Mouse (Mus musculus): ENCODE data around the gene Crispld2. TPM values are rescaled to one million over a fixed set of nuclear protein-coding genes. Genes with fewer than 3 reads are reported as not detected.
A peak's percentile ranks its signal among the peaks of the same experiment; 100 is the strongest.

Gene Crispld2
- polyA plus RNA-seq, 1 experiment: 4.1 TPM

GRCm38 (mm10) chr8:120067936-120068668 lies 75.9 kb downstream of the Crispld2 start:
- Histone ChIP-seq H3K27me3 (ENCODE audit: control insufficient read depth, insufficient read depth, low read length) (no peaks in the 10 kb centered on the region), H3K27ac (ENCODE audit: insufficient read depth, low read length) (no peak overlapping the region), H3K4me3 (ENCODE audit: extremely low read depth, insufficient read depth, insufficient read length) (no peak overlapping the region), H3K36me3 (ENCODE audit: control insufficient read depth, insufficient read depth, low read length) (no peaks in the 10 kb centered on the region), H3K4me1 (ENCODE audit: control insufficient read depth, insufficient read depth, insufficient read length) (no peaks in the 10 kb centered on the region)
- DNase-seq (ENCODE audit: low read depth in 1 of 2, low spot score in 2 of 2): no peak
- no peak for TF ChIP-seq POLR2A (IDR thresholded peaks at IDR 0.05; ENCODE audit: low read depth, low read length)
- TF ChIP-seq CTCF (IDR thresholded peaks at IDR 0.05; ENCODE audit: extremely low read depth, insufficient read depth, insufficient read length, insufficient replicate concordance): no peak
- 40% methylated on average over 19 of the region's 19 CpGs for WGBS

- WGBS: 24% methylated on average over 4 of the region's 4 CpGs
- H3K27me3 ChIP-seq (ENCODE audit: control insufficient read depth, insufficient read depth, low read length): no peaks in the 10 kb centered on the region
- DNase-seq (ENCODE audit: low read depth in 1 of 2, low spot score in 2 of 2): peak in 1 of 2 experiments; percentile 53
- H3K4me1 ChIP-seq (ENCODE audit: control insufficient read depth, insufficient read depth, insufficient read length): no peaks in the 10 kb centered on the region
- H3K4me3 ChIP-seq (ENCODE audit: extremely low read depth, insufficient read depth, insufficient read length): no peak overlapping the region
- H3K36me3 ChIP-seq (ENCODE audit: control insufficient read depth, insufficient read depth, low read length): no peaks in the 10 kb centered on the region
- TF ChIP-seq POLR2A (IDR thresholded peaks at IDR 0.05; ENCODE audit: low read depth, low read length) (no peak), CTCF (IDR thresholded peaks at IDR 0.05; ENCODE audit: extremely low read depth, insufficient read depth, insufficient read length, insufficient replicate concordance) (peak; percentile 84; the same call in 1 of the 2 replicates)
- H3K27ac ChIP-seq (ENCODE audit: insufficient read depth, low read length): no peak overlapping the region
Measured at GRCm38 (mm10) chr8:120071684-120072083, 79.4 kb downstream of the Crispld2 start.

GRCm38 (mm10) chr8:120072259-120072658 lies 80.0 kb downstream of the Crispld2 start:
- TF ChIP-seq CTCF (IDR thresholded peaks at IDR 0.05; ENCODE audit: extremely low read depth, insufficient read depth, insufficient read length, insufficient replicate concordance) (no peak), POLR2A (IDR thresholded peaks at IDR 0.05; ENCODE audit: low read depth, low read length) (no peak)
- DNase-seq (ENCODE audit: low read depth in 1 of 2, low spot score in 2 of 2): no peak
- Histone ChIP-seq H3K4me1 (ENCODE audit: control insufficient read depth, insufficient read depth, insufficient read length) (no peaks in the 10 kb centered on the region), H3K27me3 (ENCODE audit: control insufficient read depth, insufficient read depth, low read length) (no peaks in the 10 kb centered on the region), H3K27ac (ENCODE audit: insufficient read depth, low read length) (no peak overlapping the region), H3K4me3 (ENCODE audit: extremely low read depth, insufficient read depth, insufficient read length) (no peak overlapping the region), H3K36me3 (ENCODE audit: control insufficient read depth, insufficient read depth, low read length) (no peaks in the 10 kb centered on the region)
- WGBS: 87% methylated on average over 9 of the region's 9 CpGs

GRCm38 (mm10) chr8:120072827-120073226 lies 80.6 kb downstream of the Crispld2 start:
- DNase-seq (ENCODE audit: low read depth in 1 of 2, low spot score in 2 of 2): no peak
- Histone ChIP-seq H3K4me1 (ENCODE audit: control insufficient read depth, insufficient read depth, insufficient read length) (no peaks in the 10 kb centered on the region), H3K36me3 (ENCODE audit: control insufficient read depth, insufficient read depth, low read length) (no peaks in the 10 kb centered on the region), H3K4me3 (ENCODE audit: extremely low read depth, insufficient read depth, insufficient read length) (no peak overlapping the region), H3K27me3 (ENCODE audit: control insufficient read depth, insufficient read depth, low read length) (no peaks in the 10 kb centered on the region), H3K27ac (ENCODE audit: insufficient read depth, low read length) (no peak overlapping the region)
- TF ChIP-seq CTCF (IDR thresholded peaks at IDR 0.05; ENCODE audit: extremely low read depth, insufficient read depth, insufficient read length, insufficient replicate concordance) (no peak), POLR2A (IDR thresholded peaks at IDR 0.05; ENCODE audit: low read depth, low read length) (no peak)
- WGBS: 90% methylated on average over 8 of the region's 8 CpGs

- TF ChIP-seq POLR2A (IDR thresholded peaks at IDR 0.05; ENCODE audit: low read depth, low read length) (no peak), CTCF (IDR thresholded peaks at IDR 0.05; ENCODE audit: extremely low read depth, insufficient read depth, insufficient read length, insufficient replicate concordance) (no peak)
- no peak overlapping the region for H3K27ac ChIP-seq (ENCODE audit: insufficient read depth, low read length)
- no peak for DNase-seq (ENCODE audit: low read depth in 1 of 2, low spot score in 2 of 2)
Measured at GRCm38 (mm10) chr8:120074516-120074915, 82.3 kb downstream of the Crispld2 start.

GRCm38 (mm10) chr8:120075347-120075746 lies 83.1 kb downstream of the Crispld2 start:
- DNase-seq (ENCODE audit: low read depth in 1 of 2, low spot score in 2 of 2): no peak
- H3K4me1 ChIP-seq (ENCODE audit: control insufficient read depth, insufficient read depth, insufficient read length): no peaks in the 10 kb centered on the region
- no peak overlapping the region for H3K4me3 ChIP-seq (ENCODE audit: extremely low read depth, insufficient read depth, insufficient read length)
- 66% methylated on average over 6 of the region's 6 CpGs for WGBS
- no peaks in the 10 kb centered on the region for H3K36me3 ChIP-seq (ENCODE audit: control insufficient read depth, insufficient read depth, low read length)
- no peak for TF ChIP-seq POLR2A (IDR thresholded peaks at IDR 0.05; ENCODE audit: low read depth, low read length)
- no peaks in the 10 kb centered on the region for H3K27me3 ChIP-seq (ENCODE audit: control insufficient read depth, insufficient read depth, low read length)
- H3K27ac ChIP-seq (ENCODE audit: insufficient read depth, low read length): no peak overlapping the region

More at GRCm38 (mm10) chr8:120074516-120074915, 82.3 kb downstream of the Crispld2 start:
- Histone ChIP-seq H3K4me1 (ENCODE audit: control insufficient read depth, insufficient read depth, insufficient read length) (no peaks in the 10 kb centered on the region), H3K27me3 (ENCODE audit: control insufficient read depth, insufficient read depth, low read length) (no peaks in the 10 kb centered on the region), H3K4me3 (ENCODE audit: extremely low read depth, insufficient read depth, insufficient read length) (no peak overlapping the region), H3K36me3 (ENCODE audit: control insufficient read depth, insufficient read depth, low read length) (no peaks in the 10 kb centered on the region)
- WGBS: 79% methylated on average over 6 of the region's 6 CpGs

GRCm38 (mm10) chr8:120078080-120078479 lies 85.8 kb downstream of the Crispld2 start:
- Histone ChIP-seq H3K36me3 (ENCODE audit: control insufficient read depth, insufficient read depth, low read length) (peaks cover 16% of the 10 kb centered on the region), H3K27ac (ENCODE audit: insufficient read depth, low read length) (no peak overlapping the region), H3K27me3 (ENCODE audit: control insufficient read depth, insufficient read depth, low read length) (no peaks in the 10 kb centered on the region), H3K4me1 (ENCODE audit: control insufficient read depth, insufficient read depth, insufficient read length) (no peaks in the 10 kb centered on the region; the same call in 1 of the 2 replicates), H3K4me3 (ENCODE audit: extremely low read depth, insufficient read depth, insufficient read length) (no peak overlapping the region)
- TF ChIP-seq CTCF (IDR thresholded peaks at IDR 0.05; ENCODE audit: extremely low read depth, insufficient read depth, insufficient read length, insufficient replicate concordance) (peak; percentile 90), POLR2A (IDR thresholded peaks at IDR 0.05; ENCODE audit: low read depth, low read length) (no peak)
- DNase-seq (ENCODE audit: low read depth in 1 of 2, low spot score in 2 of 2): peak; percentile 28 to 67
- 16% methylated on average over 10 of the region's 10 CpGs for WGBS
